Mouse (Mus musculus) urinary bladder, postnatal 36 days (tissue): ENCODE results near the gene Klra5.
"Not testable (repeated sequence)": the region's sequence is repeated elsewhere in the genome, so short reads cannot be mapped to it uniquely, and the experiment has no call there.

Source experiments
- DNase-seq, 2 experiments: peaks; one replicate each; pipeline ENCODE4 v3.0.0; 2022; ENCODE audit warnings: low spot score in 2 of 2, mixed read lengths in 1 of 2

Klra5 gene

DNA sequence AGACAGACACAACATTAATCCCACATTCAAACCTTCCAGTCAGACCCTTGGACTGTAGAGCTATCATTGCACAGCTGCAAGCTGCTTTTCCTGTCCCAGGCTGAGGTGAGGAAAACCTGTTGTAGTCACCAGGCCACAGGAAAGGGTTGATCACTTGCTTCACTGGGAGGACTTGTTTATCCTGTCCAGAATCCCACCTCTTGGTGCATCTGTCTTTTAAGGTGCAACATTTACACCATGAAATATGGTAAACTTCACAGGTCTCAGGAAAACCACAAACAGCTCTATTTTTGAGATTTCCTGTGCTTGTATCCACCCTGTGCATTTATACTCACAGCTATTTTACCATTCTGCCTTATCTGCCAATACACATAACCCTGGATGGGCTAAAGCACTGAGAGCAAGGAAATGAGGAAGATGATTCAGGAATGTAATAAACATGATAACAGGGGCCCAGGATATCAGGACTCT lies at the start of gene Klra5:
TSS of gene Klra5 (minus strand) at position 175 of the 471 bp plus-strand sequence.
- DNase-seq = not testable (repeated sequence)

DNA sequence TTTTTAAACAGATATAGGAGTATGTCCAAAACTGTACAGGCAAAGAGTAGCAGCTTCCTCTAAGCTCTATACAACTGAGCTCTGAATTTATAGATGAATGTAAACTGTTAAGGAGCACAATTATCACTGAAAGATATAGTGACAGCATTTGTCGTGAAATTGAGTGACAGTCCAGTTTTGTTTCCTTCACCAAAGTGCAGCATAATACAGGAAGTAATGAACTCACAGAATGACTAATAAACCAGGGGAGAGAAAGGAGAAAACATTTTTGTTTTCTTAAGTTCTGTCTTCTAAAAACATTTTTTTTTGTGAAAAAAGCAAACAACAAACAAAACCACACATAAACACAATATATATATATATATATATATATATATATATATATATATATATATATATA lies 454 bp downstream of the Klra5 start:
- no peak for DNase-seq

DNA sequence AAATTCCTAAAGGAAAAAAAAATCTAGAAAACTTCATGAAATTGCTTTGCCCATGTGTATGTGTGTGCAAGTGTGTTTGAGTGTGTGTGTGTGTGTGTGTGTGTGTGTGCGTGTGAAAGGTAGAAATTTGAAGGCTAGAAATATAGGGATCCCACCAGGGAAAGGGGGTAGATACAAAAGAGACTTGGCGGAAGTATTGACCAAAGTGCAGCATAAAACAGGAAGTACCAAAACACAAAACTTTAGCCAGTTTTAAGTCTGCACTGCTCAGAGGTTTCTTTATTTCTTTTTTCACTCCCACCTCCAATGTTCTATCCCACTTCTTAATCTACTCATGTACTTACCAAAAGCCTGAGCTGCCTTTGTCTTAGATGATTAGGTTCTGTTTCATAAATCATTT lies 34.9 kb downstream of the Klra5 start:
- no peak for DNase-seq

DNA sequence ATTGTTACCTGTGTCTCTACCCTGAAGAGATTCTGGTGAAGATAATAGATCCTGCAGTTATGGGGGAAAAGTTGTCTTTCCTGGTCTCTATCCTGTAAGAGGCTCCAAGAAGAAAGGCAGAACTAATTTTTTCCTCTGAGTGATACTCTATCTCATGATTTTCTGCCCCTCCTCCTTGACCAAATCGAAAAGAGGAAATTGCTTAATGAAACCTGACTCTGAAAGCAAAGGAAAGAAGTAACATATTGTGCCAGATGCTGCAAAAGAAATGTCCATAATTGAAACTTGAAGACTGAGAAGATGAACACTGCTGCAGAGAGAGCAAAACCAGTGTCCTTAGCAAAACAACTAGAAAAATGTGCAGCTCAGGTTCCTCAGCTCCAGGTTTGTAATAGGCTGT lies 40.9 kb downstream of the Klra5 start, which contains the start of gene Klra17:
TSS of gene Klra17 (minus strand) at position 124 of the 400 bp plus-strand sequence.
- DNase-seq = no peak

DNA sequence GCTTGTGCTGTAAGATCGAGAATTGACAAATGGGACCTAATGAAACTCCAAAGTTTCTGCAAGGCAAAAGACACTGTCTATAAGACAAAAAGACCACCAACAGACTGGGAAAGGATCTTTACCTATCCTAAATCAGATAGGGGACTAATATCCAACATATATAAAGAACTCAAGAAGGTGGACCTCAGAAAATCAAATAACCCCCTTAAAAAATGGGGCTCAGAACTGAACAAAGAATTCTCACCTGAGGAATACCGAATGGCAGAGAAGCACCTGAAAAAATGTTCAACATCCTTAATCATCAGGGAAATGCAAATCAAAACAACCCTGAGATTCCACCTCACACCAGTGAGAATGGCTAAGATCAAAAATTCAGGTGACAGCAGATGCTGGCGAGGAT lies 55.1 kb downstream of the Klra5 start, which contains the start of gene Gm17631:
TSS of gene Gm17631 (plus strand) at position 301 of the 400 bp plus-strand sequence.
- DNase-seq = not testable (repeated sequence)
